Mouse (Mus musculus) lung, embryonic 15.5 days (tissue): ENCODE measurements around the gene Dhx9. TPM values are rescaled to one million over a fixed set of nuclear protein-coding genes. Genes with fewer than 3 reads are reported as not detected.
"Not testable (repeated sequence)": the region's sequence is repeated elsewhere in the genome, so short reads cannot be mapped to it uniquely, and the experiment has no call there.

Source experiments
- ATAC-seq: fragments of 200-750 bp; cut with Nextera tagmentation; 2 replicates; pipeline ENCODE4 v1.8.0; 2017; ENCODE audit warnings: moderate number of reproducible peaks, borderline replicate concordance; ENCODE audit not compliant: low FRiP score, low TSS enrichment; ENCODE audit errors: extremely low read depth
- H3K27ac ChIP-seq: fragments of 300-500 bp; sonication (generic); 2 replicates; pipeline ENCODE4 v1.5.1; 2015; ENCODE audit warnings: moderate library complexity, mild to moderate bottlenecking, inconsistent platforms
- H3K27me3 ChIP-seq: fragments of 300-500 bp; sonication (generic); 2 replicates; pipeline ENCODE4 v1.6.1; 2015; ENCODE audit warnings: inconsistent platforms
- H3K36me3 ChIP-seq: fragments of 300-500 bp; sonication (generic); 2 replicates; pipeline ENCODE4 v1.6.1; 2015; ENCODE audit warnings: inconsistent platforms
- H3K4me1 ChIP-seq: fragments of 300-500 bp; sonication (generic); 2 replicates; pipeline ENCODE4 v1.6.1; 2015; ENCODE audit warnings: inconsistent platforms
- H3K4me2 ChIP-seq: fragments of 300-500 bp; sonication (generic); 2 replicates; pipeline ENCODE4 v1.6.1; 2015; ENCODE audit warnings: inconsistent platforms, mild to moderate bottlenecking, moderate library complexity
- H3K4me3 ChIP-seq: fragments of 300-500 bp; sonication (generic); 2 replicates; pipeline ENCODE4 v1.5.1; 2015; ENCODE audit warnings: mild to moderate bottlenecking, inconsistent platforms
- H3K9ac ChIP-seq: fragments of 300-500 bp; sonication (generic); 2 replicates; pipeline ENCODE4 v1.6.1; 2015; ENCODE audit warnings: inconsistent platforms
- H3K9me3 ChIP-seq: fragments of 300-500 bp; sonication (generic); 2 replicates; pipeline ENCODE4 v1.6.1; 2016; ENCODE audit warnings: inconsistent platforms
- WGBS: fragments of 180-500 bp; shearing (Covaris S2); methylation state at CpG from one replicate; pipeline ENCODE4 v1.1.7; 2015; 5-methylcytosine and 5-hydroxymethylcytosine counted together
- polyA plus RNA-seq: library from polyadenylated mRNA; unstranded; fragments of >200 nt; fragmentation: Nextera tagmentation; extraction: Ambion mirVana; gene quantifications from 2 replicates; pipeline ENCODE4 v1.2.1, GENCODE M21; 2015

The Dhx9 gene
- polyA plus RNA-seq, 1 experiment from 2014 or later, result 30.7 TPM

DNA sequence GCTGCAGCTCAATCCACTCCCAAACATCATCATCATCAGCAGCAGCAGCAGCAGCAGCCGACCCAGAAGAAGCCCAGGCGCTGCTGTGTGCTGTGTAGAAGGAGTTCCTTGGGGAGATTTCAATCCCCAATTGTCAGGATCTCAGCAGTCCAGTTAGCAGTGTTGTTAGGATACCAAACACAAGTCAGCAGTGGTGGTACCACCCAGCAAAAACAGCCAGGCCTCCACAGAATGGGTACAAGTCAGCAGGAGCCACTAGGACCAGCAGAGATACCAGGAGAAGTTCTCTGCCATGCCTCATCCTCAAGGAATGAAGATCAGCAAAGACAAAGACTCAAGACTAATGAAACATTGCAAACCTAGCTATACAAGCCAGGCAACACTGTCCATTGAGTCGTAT is 45.8 kb downstream of the Dhx9 start:
- Histone ChIP-seq H3K36me3 (no peaks in the 10 kb centered on the region), H3K27ac (no peak overlapping the region), H3K9me3 (no peaks in the 10 kb centered on the region), H3K4me2 (no peak overlapping the region), H3K4me3 (no peak overlapping the region), H3K27me3 (no peaks in the 10 kb centered on the region), H3K4me1 (no peaks in the 10 kb centered on the region), H3K9ac (no peak overlapping the region)
- ATAC-seq, result no peak
- WGBS, result 72% methylated on average over 3 of the region's 3 CpGs

DNA sequence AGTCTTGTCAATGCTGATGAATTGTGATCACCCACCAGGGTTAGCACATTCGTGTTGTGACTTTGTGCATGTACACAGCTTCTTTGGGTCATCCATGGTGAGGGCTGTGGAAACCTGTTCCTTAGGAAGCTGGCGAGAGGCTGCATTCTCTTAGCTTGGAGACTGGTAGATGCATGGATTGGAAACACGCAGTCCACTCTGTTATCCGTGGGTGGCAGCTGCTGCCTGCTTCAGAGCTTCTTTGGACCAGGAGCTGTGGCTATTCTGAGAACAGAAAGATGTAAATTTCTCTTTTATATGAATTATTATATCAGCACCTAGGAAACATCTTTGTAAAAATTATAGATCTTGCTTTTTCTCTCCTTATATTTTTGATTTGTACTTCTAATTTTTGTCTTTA is 46.7 kb downstream of the Dhx9 start:
- H3K9me3 ChIP-seq, result no peaks in the 10 kb centered on the region
- no peaks in the 10 kb centered on the region for H3K27me3 ChIP-seq
- no peaks in the 10 kb centered on the region for H3K4me1 ChIP-seq
- 80% methylated on average over 4 of the region's 4 CpGs for WGBS
- H3K4me2 ChIP-seq, result no peak overlapping the region
- H3K9ac ChIP-seq, result no peak overlapping the region
- no peaks in the 10 kb centered on the region for H3K36me3 ChIP-seq
- no peak overlapping the region for H3K27ac ChIP-seq
- no peak overlapping the region for H3K4me3 ChIP-seq
- no peak for ATAC-seq

DNA sequence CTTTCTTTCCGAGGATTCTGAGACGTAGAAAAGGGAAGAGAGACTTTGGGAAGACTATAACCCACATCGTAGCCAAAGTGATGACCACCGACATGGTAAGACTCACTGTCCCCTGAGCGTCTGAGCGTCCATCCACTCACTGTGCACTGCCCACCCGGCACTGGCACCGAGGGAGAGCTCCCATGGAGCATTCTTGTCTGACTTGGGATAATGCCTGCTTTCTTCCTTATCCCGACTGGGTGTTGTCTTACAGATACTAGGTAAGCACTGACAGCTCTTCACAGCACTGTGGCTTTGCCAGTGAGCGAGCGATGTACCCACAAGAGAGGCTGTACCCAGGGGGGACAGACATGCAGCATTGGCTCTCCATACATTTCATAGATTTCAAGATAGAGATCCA is 49.9 kb downstream of the Dhx9 start:
- Histone ChIP-seq H3K4me3 (no peak overlapping the region), H3K27me3 (no peaks in the 10 kb centered on the region), H3K4me2 (no peak overlapping the region), H3K36me3 (no peaks in the 10 kb centered on the region), H3K4me1 (no peaks in the 10 kb centered on the region), H3K27ac (no peak overlapping the region), H3K9ac (no peak overlapping the region), H3K9me3 (no peaks in the 10 kb centered on the region)
- no peak for ATAC-seq
- 81% methylated on average over 11 of the region's 11 CpGs for WGBS

DNA sequence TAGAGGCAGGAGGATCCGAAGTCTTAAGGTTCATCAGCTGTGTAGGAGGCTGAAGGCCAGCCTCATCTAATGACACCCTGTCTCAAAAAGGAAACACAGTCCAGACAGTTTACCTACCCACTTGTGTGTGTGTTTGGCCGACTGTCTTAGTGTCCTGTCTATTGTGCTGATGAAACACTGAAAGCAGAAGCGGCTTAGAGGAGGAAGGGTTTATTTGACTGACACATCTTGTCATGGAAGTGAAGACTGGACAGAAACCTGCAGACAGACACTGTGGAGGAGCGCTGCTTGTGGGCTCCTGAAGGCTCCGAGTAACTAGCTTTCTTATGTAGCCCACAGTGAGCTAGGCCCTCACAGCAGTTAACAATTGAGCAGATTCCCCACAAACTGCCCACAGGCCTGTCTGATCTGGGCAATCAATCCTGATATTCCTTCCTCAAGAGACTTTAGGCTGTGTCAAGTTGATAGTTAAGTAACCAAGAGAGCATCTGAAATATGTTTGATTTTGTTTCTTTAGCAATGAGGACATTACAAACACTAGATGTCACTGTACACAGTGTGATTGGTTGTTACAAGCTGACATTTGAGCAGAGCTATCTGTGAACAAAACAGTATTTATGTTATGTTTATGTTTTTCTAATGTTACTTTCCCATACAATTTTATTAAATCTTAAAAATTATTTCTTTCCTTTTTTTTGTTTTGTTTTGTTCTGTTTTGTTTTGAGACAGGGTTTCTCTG is 53.4 kb downstream of the Dhx9 start:
- H3K36me3 ChIP-seq, result no peaks in the 10 kb centered on the region
- H3K27me3 ChIP-seq, result no peaks in the 10 kb centered on the region
- no peaks in the 10 kb centered on the region for H3K4me1 ChIP-seq
- WGBS, result 76% methylated on average over 5 of the region's 5 CpGs
- H3K27ac ChIP-seq, result no peak overlapping the region
- no peak for ATAC-seq
- no peaks in the 10 kb centered on the region for H3K9me3 ChIP-seq
- H3K4me3 ChIP-seq, result no peak overlapping the region
- H3K4me2 ChIP-seq, result no peak overlapping the region
- H3K9ac ChIP-seq, result no peak overlapping the region

DNA sequence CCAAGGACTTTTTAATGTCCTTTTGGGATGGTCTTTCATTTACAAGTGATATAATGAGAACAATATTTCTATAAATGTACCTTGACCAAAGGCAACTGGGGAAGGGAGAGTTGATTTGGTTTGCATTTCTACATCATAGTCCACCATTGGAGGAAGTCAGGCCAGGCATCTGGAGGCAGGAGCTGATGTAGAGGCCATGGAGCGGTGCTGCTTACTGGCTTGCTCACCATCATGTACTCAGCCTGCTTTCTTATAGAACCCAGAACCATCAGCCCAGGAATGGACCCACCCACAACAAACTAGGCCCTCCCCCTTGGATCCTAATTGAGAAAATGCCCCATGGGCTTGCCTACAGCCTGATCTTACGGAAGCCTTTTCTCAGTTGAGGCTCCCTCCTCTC is 55.1 kb downstream of the Dhx9 start:
- no peak overlapping the region for H3K4me2 ChIP-seq
- no peaks in the 10 kb centered on the region for H3K4me1 ChIP-seq
- no peaks in the 10 kb centered on the region for H3K27me3 ChIP-seq
- ATAC-seq, result no peak
- no peak overlapping the region for H3K27ac ChIP-seq
- WGBS, result 95% methylated on average over 2 of the region's 2 CpGs
- no peak overlapping the region for H3K4me3 ChIP-seq
- no peak overlapping the region for H3K9ac ChIP-seq
- no peaks in the 10 kb centered on the region for H3K36me3 ChIP-seq
- no peaks in the 10 kb centered on the region for H3K9me3 ChIP-seq

DNA sequence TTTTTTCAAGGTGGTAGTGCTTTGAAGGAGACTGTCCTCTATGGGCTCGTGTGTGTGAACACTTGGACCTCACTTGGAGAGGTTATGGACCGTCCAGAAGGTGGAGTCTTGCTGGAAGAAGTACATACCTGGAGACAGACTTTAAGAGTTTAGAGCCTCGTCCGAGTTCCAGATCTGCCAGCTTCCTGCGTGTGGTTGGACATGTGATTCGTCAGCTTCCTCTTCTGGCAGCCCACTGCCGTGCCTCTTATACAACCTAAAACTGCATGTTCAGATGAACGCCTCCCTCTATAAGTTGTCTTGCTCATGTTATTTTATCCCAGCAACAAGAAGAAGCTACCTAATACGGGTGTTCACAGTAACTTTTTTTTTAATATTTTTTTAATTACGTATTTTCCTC is 55.8 kb downstream of the Dhx9 start:
- Histone ChIP-seq H3K36me3 (no peaks in the 10 kb centered on the region), H3K4me1 (no peaks in the 10 kb centered on the region), H3K4me3 (no peak overlapping the region), H3K27ac (no peak overlapping the region), H3K4me2 (no peak overlapping the region), H3K9me3 (no peaks in the 10 kb centered on the region), H3K9ac (no peak overlapping the region), H3K27me3 (no peaks in the 10 kb centered on the region)
- 68% methylated on average over 10 of the region's 10 CpGs for WGBS
- no peak for ATAC-seq

DNA sequence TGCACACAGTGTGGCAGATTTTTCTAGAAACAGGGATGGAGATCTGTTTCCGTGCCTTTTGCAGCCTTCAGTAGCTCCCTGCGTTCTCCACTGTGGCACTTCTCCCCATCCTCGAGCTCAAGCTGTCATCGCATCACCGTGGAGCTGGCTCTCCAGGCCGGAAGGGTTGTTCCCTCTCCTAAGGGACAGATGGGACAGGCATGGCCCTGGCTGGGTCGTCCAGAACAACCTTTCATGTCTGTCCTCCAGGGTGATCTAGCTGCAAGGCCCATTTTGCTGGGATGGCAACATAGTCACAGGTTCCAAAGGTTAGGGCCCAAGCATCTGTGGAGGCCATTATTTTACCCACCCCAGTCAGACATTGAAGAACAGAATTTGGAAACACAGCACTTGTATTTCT is 56.3 kb downstream of the Dhx9 start:
- no peak for ATAC-seq

DNA sequence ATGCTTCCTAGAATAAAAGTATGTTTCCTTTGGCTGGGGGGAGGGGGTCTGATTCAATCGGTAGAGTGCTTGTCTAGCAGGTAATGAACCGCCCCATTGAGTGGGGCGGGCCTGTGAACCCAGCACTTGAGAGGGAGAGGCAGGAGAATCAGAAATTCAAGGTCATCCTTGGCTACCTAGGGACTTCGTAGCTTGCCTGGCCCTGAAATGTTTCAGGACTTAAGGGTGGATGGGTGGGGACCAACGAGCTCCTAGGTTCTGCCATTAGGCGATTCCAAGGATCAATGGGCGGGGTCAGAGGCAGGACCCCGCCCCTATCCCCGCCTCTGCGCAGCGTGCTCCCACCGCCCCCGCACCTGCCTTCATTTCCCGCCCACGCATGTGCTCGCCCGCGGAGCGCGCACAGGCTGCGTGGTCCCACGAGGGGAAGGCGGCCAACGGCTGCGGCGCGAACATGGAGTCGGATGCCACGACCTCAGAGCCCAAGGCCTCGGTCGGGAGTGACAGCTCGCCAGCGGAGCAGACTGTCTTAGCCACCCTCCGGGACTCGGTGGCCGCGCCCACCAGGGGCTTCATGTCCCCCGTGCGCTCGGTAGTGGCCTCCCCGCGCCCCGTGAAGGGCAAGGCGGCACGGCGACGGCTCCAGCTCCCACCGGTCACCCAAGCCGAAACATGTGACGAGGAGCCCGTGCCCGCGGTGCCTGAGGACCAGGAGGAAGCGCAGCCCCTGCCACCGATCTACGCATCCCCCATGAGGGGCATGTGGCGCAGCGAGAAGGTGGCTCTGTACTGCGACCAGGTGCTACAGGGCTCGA is 62.5 kb downstream of the Dhx9 start, which contains the start of gene Shcbp1l:
Shcbp1l (plus strand) TSS at position 393 of the 815 bp plus-strand sequence.
- no peaks in the 10 kb centered on the region for H3K9me3 ChIP-seq
- WGBS, result 2% methylated on average over 60 of the region's 60 CpGs
- peak; percentile 91 for ATAC-seq

More for the DNA sequence above, 56.3 kb downstream of the Dhx9 start:
- Histone ChIP-seq H3K9me3 (no peaks in the 10 kb centered on the region), H3K9ac (no peak overlapping the region), H3K27me3 (peaks cover 3% of the 10 kb centered on the region; the same call in 1 of the 2 replicates), H3K4me1 (no peaks in the 10 kb centered on the region), H3K4me3 (no peak overlapping the region), H3K27ac (no peak overlapping the region), H3K4me2 (no peak overlapping the region), H3K36me3 (no peaks in the 10 kb centered on the region)
- 65% methylated on average over 7 of the region's 7 CpGs for WGBS

DNA sequence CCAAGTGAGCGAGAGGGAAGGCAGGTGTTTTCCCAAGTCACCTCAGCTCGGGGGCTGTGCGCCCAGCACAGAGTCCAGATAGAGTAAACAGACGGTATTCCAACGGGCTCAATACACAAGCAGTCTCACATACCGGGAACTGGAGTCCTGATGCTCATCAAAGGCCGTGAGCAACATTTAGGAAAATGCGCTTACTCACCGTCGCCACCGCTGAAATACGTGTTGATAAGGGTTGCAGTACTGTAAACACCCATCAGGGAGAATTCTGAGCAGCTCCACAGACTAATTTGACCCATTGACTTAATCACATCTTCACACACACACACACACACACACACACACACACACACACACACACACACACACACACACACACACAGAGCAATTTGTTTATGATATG is 63.2 kb downstream of the Dhx9 start:
- peaks cover 16% of the 10 kb centered on the region for H3K4me1 ChIP-seq

More for the DNA sequence above, 62.5 kb downstream of the Dhx9 start, which contains the start of gene Shcbp1l:
- Histone ChIP-seq H3K4me1 (peaks cover 16% of the 10 kb centered on the region), H3K36me3 (no peaks in the 10 kb centered on the region), H3K27me3 (peaks cover 20% of the 10 kb centered on the region), H3K4me2 (peak within 1 kb of the TSS; percentile 98), H3K9ac (peak within 1 kb of the TSS; percentile 38), H3K27ac (no peak within 1 kb of the TSS), H3K4me3 (peak within 1 kb of the TSS; percentile 57)

DNA sequence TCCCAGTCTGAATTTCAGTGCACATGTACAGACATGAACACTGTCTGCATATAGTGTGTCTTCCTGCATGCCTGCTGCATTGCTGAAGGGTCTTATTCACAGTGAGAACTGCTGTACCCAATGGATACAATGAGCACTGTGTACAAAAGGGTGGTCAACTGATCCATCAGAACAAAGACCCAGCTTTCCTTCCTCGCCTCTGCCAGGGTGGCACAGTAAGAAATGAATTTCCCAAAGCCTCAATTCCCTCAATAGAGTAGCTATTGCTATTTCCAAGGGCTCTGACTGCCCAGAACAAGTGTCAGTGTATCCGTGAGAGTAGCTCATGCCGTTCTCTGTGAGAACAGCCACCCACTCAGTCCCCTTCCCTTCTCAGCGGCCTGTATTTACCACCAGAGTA is 69.7 kb downstream of the Dhx9 start:
- H3K36me3 ChIP-seq, H3K4me1 ChIP-seq, ATAC-seq, H3K9me3 ChIP-seq, H3K27ac ChIP-seq, H3K27me3 ChIP-seq, H3K4me3 ChIP-seq, H3K9ac ChIP-seq, H3K4me2 ChIP-seq: not testable (repeated sequence)
- WGBS, result 77% methylated on average over 4 of the region's 4 CpGs

More for the DNA sequence above, 63.2 kb downstream of the Dhx9 start:
- Histone ChIP-seq H3K4me3 (peak overlapping the region; percentile 57), H3K9me3 (no peaks in the 10 kb centered on the region), H3K27me3 (peaks cover 20% of the 10 kb centered on the region), H3K9ac (no peak overlapping the region), H3K4me2 (peak overlapping the region; percentile 98), H3K36me3 (no peaks in the 10 kb centered on the region), H3K27ac (no peak overlapping the region)
- WGBS, result 10% methylated on average over 12 of the region's 12 CpGs
- ATAC-seq, result no peak

DNA sequence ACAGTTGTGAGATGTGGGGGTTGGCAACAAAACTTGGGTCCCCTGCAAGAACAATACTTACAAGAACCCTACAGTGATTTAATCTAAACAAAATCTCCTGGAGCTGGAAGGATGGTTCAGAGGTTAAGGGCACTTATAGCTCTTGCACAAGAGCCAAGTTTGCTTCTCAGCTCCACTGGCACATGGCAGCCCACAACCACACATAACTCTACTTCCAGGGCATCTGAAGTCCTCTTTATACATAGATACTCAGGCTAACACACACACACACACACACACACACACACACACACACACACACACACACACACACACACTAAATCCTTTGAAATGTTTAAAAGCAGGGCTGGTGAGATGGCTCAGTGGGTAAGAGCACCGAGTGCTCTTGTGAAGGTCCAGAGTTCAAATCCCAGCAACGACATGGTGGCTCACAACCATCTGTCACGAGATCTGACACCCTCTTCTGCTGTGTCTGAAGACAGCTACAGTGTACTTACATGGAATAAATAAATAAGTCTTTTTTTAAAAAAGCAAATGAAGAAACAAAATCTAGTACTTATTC is 71.1 kb downstream of the Dhx9 start:
- not testable (repeated sequence) for ATAC-seq

DNA sequence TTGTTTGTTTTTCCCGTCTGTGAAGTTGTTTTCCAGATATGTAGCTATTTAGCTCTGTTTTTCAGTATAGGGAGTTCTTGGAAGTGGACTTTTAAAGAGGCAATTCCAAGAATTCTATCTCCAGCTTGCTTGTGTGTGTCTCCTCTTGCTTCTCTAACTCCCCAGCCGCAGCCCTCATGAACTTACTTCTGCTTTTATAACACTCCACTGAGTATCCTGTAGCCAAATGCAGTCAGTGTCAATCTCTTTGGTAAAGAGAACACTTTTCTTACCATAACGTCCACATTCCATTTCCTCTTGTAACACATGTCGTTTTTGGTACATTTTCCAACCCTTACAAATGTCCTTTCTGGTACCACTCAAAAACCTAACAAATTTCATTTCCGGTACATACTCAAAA is 71.7 kb downstream of the Dhx9 start:
- not testable (repeated sequence) for H3K9ac ChIP-seq, H3K27me3 ChIP-seq, ATAC-seq, H3K36me3 ChIP-seq, H3K4me3 ChIP-seq, H3K9me3 ChIP-seq, H3K4me1 ChIP-seq, H3K4me2 ChIP-seq, H3K27ac ChIP-seq
- WGBS, result 46% methylated on average over 2 of the region's 5 CpGs

More for the DNA sequence above, 71.1 kb downstream of the Dhx9 start:
- not testable (repeated sequence) for H3K4me3 ChIP-seq, H3K27ac ChIP-seq, H3K9me3 ChIP-seq, H3K27me3 ChIP-seq, H3K4me1 ChIP-seq, H3K9ac ChIP-seq, H3K36me3 ChIP-seq, H3K4me2 ChIP-seq
- WGBS, result 50% methylated on average over 3 of the region's 3 CpGs
